Mouse (Mus musculus) ES-Bruce4 (cell line): ENCODE data around the gene Rgs3.

Source experiments
- CTCF ChIP-seq: IDR thresholded peaks from one replicate; pipeline ENCODE4 v1.8.1; 2011; ENCODE audit warnings: low read depth, low read length
- EP300 ChIP-seq: IDR thresholded peaks from 2 replicates; pipeline ENCODE4 v1.6.1; 2011; ENCODE audit warnings: low read depth, low read length; ENCODE audit not compliant: insufficient read depth
- POLR2A ChIP-seq: IDR thresholded peaks from one replicate; pipeline ENCODE4 v1.8.1; 2011; ENCODE audit warnings: low read length; ENCODE audit not compliant: insufficient read depth

- no peak for TF ChIP-seq CTCF
- TF ChIP-seq POLR2A: no peak
- TF ChIP-seq EP300: no peak
Observed at GRCm38 (mm10) chr4:62623251-62624015, 63.8 kb downstream of the Rgs3 start.
